Mouse (Mus musculus): ENCODE results near the gene Stxbp6.
"Not testable (repeated sequence)": the region's sequence is repeated elsewhere in the genome, so short reads cannot be mapped to it uniquely, and the experiment has no call there.

The Stxbp6 gene

GRCm38 (mm10) chr12:45056372-45056771 lies 18.1 kb downstream of the Stxbp6 start:
- DNase-seq (ENCODE audit: low spot score in 2 of 2) = no peak

- DNase-seq (ENCODE audit: low spot score in 2 of 2) = no peak
These were observed 21.2 kb downstream of the Stxbp6 start for GRCm38 (mm10) chr12:45053319-45053718.

GRCm38 (mm10) chr12:45052860-45053259 lies 21.6 kb downstream of the Stxbp6 start:
- DNase-seq (ENCODE audit: low spot score in 2 of 2) = no peak

- no peak for DNase-seq (ENCODE audit: low spot score in 2 of 2)
These were observed 24.6 kb downstream of the Stxbp6 start for GRCm38 (mm10) chr12:45049894-45050293.

- DNase-seq (ENCODE audit: low spot score in 2 of 2) = not testable (repeated sequence)
These were observed 26.8 kb downstream of the Stxbp6 start for GRCm38 (mm10) chr12:45047711-45048110.

GRCm38 (mm10) chr12:45047172-45047571 lies 27.3 kb downstream of the Stxbp6 start:
- no peak for DNase-seq (ENCODE audit: low spot score in 2 of 2)

- no peak for DNase-seq (ENCODE audit: low spot score in 2 of 2)
These were observed 29.9 kb downstream of the Stxbp6 start for GRCm38 (mm10) chr12:45044581-45044980.

GRCm38 (mm10) chr12:45042591-45043091 lies 31.9 kb downstream of the Stxbp6 start:
- DNase-seq (ENCODE audit: low spot score in 2 of 2) = no peak

GRCm38 (mm10) chr12:45037496-45037895 lies 37.0 kb downstream of the Stxbp6 start:
- no peak for DNase-seq (ENCODE audit: low spot score in 2 of 2)

- no peak for DNase-seq (ENCODE audit: low spot score in 2 of 2)
These were observed 37.4 kb downstream of the Stxbp6 start for GRCm38 (mm10) chr12:45037091-45037490.

- DNase-seq (ENCODE audit: low spot score in 2 of 2) = no peak
These were observed 43.8 kb downstream of the Stxbp6 start for GRCm38 (mm10) chr12:45030681-45031080.

- no peak for DNase-seq (ENCODE audit: low spot score in 2 of 2)
These were observed 48.2 kb downstream of the Stxbp6 start for GRCm38 (mm10) chr12:45026347-45026746.

- no peak for DNase-seq (ENCODE audit: low spot score in 2 of 2)
These were observed 54.5 kb downstream of the Stxbp6 start for GRCm38 (mm10) chr12:45020018-45020417.

GRCm38 (mm10) chr12:45019059-45019822 lies 55.3 kb downstream of the Stxbp6 start:
- no peak for DNase-seq (ENCODE audit: low spot score in 2 of 2)

GRCm38 (mm10) chr12:45013246-45013756 lies 61.2 kb downstream of the Stxbp6 start:
- DNase-seq (ENCODE audit: low spot score in 2 of 2) = no peak

GRCm38 (mm10) chr12:45011436-45012089 lies 62.9 kb downstream of the Stxbp6 start:
- DNase-seq (ENCODE audit: low spot score in 2 of 2) = no peak

GRCm38 (mm10) chr12:45011006-45011405 lies 63.5 kb downstream of the Stxbp6 start:
- no peak for DNase-seq (ENCODE audit: low spot score in 2 of 2)

- no peak for DNase-seq (ENCODE audit: low spot score in 2 of 2)
These were observed 64.4 kb downstream of the Stxbp6 start for GRCm38 (mm10) chr12:45009984-45010611.

- no peak for DNase-seq (ENCODE audit: low spot score in 2 of 2)
These were observed 67.9 kb downstream of the Stxbp6 start for GRCm38 (mm10) chr12:45006569-45006968.

- no peak for DNase-seq (ENCODE audit: low spot score in 2 of 2)
These were observed 68.5 kb downstream of the Stxbp6 start for GRCm38 (mm10) chr12:45006049-45006448.

GRCm38 (mm10) chr12:45001996-45002395 lies 72.5 kb downstream of the Stxbp6 start:
- no peak for DNase-seq (ENCODE audit: low spot score in 2 of 2)

- DNase-seq (ENCODE audit: low spot score in 2 of 2) = no peak
These were observed 77.1 kb downstream of the Stxbp6 start for GRCm38 (mm10) chr12:44997422-44997821.
